Mouse (Mus musculus) erythroid progenitor cell, adult 5-6 weeks (primary cell): ENCODE measurements around the gene Atp8b4. TPM values are rescaled to one million over a fixed set of nuclear protein-coding genes. Genes with fewer than 3 reads are reported as not detected.

ENCODE experiments used
- ATAC-seq: replicated peaks from 2 replicates; pipeline ENCODE4 v1.8.0; 2016; ENCODE audit warnings: moderate number of reproducible peaks, mild to moderate bottlenecking, moderate TSS enrichment, inconsistent platforms; ENCODE audit not compliant: poor library complexity, low FRiP score, severe bottlenecking
- total RNA-seq, 2 experiments: library from RNA; stranded (forward) in 1 of 2; stranded (reverse) in 1 of 2; fragments of 150-400 nt in 1 of 2; fragments of 186-747, 209-891 nt in 1 of 2; gene quantifications; 2 replicates each; pipeline versions ENCODE4 v1.2.3 to v1.2.4; 2015 to 2017; ENCODE audit warnings: low replicate concordance in 2 of 2

Gene Atp8b4
- total RNA-seq, 2 experiments from 2014 or later: 16.6 to 31.0 TPM

- no peak for ATAC-seq
Measured at GRCm38 (mm10) chr2:126318071-126318470, 182.4 kb downstream of the Atp8b4 start.

GRCm38 (mm10) chr2:126316942-126317341, 183.5 kb downstream of the Atp8b4 start:
- no peak for ATAC-seq

GRCm38 (mm10) chr2:126316346-126316745, 184.1 kb downstream of the Atp8b4 start:
- no peak for ATAC-seq

- no peak for ATAC-seq
Measured at GRCm38 (mm10) chr2:126311056-126311455, 189.4 kb downstream of the Atp8b4 start.

GRCm38 (mm10) chr2:126309994-126310393, 190.5 kb downstream of the Atp8b4 start:
- ATAC-seq: no peak

GRCm38 (mm10) chr2:126304621-126305020, 195.9 kb downstream of the Atp8b4 start:
- ATAC-seq: no peak

- no peak for ATAC-seq
Measured at GRCm38 (mm10) chr2:126303226-126303625, 197.2 kb downstream of the Atp8b4 start.

- ATAC-seq: no peak
Measured at GRCm38 (mm10) chr2:126302381-126302780, 198.1 kb downstream of the Atp8b4 start.

- ATAC-seq: no peak
Measured at GRCm38 (mm10) chr2:126290702-126291101, 209.8 kb downstream of the Atp8b4 start.

GRCm38 (mm10) chr2:126287942-126288341, 212.5 kb downstream of the Atp8b4 start:
- no peak for ATAC-seq

GRCm38 (mm10) chr2:126286420-126286819, 214.1 kb downstream of the Atp8b4 start:
- ATAC-seq: no peak

- ATAC-seq: no peak
Measured at GRCm38 (mm10) chr2:126284071-126284470, 216.4 kb downstream of the Atp8b4 start.

- ATAC-seq: no peak
Measured at GRCm38 (mm10) chr2:126283086-126283485, 217.4 kb downstream of the Atp8b4 start.

GRCm38 (mm10) chr2:126275511-126275910, 225.0 kb downstream of the Atp8b4 start:
- no peak for ATAC-seq

GRCm38 (mm10) chr2:126274826-126275405, 225.6 kb downstream of the Atp8b4 start:
- no peak for ATAC-seq

GRCm38 (mm10) chr2:126274311-126274710, 226.2 kb downstream of the Atp8b4 start:
- no peak for ATAC-seq

Other genes with a start within 250 kb of the Atp8b4 start
- gene Slc27a2, start 51.7 kb upstream of the Atp8b4 start, total RNA-seq (2015; ENCODE audit: low replicate concordance): not detected in 2 replicates
- not detected in 2 replicates for gene Slc27a2, start 51.7 kb upstream of the Atp8b4 start, total RNA-seq (2017; ENCODE audit: low replicate concordance)
- 2.5 and 42.5 TPM in 2 replicates for gene Hdc, start 118.6 kb upstream of the Atp8b4 start, total RNA-seq (2015; ENCODE audit: low replicate concordance)
- 6.0 and 17.5 TPM in 2 replicates for gene Hdc, start 118.6 kb upstream of the Atp8b4 start, total RNA-seq (2017; ENCODE audit: low replicate concordance)
- 27.0 and 62.0 TPM in 2 replicates for gene Gabpb1, start 175.7 kb upstream of the Atp8b4 start, total RNA-seq (2015; ENCODE audit: low replicate concordance)
- 31.1 and 39.0 TPM in 2 replicates for gene Gabpb1, start 175.7 kb upstream of the Atp8b4 start, total RNA-seq (2017; ENCODE audit: low replicate concordance)
- 36.0 and 44.0 TPM in 2 replicates for gene Usp8, start 206.7 kb upstream of the Atp8b4 start, total RNA-seq (2015; ENCODE audit: low replicate concordance)
- gene Usp8, start 206.7 kb upstream of the Atp8b4 start, total RNA-seq (2017; ENCODE audit: low replicate concordance): 29.5 and 36.7 TPM in 2 replicates